Mouse (Mus musculus) hindbrain, embryonic 11.5 days (tissue): ENCODE measurements at regions not wholly inside any gene's neighbourhood (a gene's known extent, or its start where the extent isn't known, plus 50 kb on each side); places are given as distances from the start of the nearest gene placed in this dataset.

ENCODE experiments used
- ATAC-seq: fragments of 200-750 bp; cut with Nextera tagmentation; 2 replicates; pipeline ENCODE4 v1.8.0; 2017; ENCODE audit warnings: mild to moderate bottlenecking, moderate TSS enrichment, moderate library complexity; ENCODE audit not compliant: low FRiP score
- DNase-seq: peaks from one replicate; pipeline ENCODE4 v3.0.0-alpha.2; 2015; ENCODE audit warnings: low spot score
- H3K27ac ChIP-seq: fragments of 300-500 bp; sonication (generic); 2 replicates; pipeline ENCODE4 v1.5.1; 2014; ENCODE audit warnings: mild to moderate bottlenecking, low read depth, low read length
- H3K27me3 ChIP-seq: fragments of 300-500 bp; sonication (generic); 2 replicates; pipeline ENCODE4 v1.6.1; 2014; ENCODE audit warnings: mild to moderate bottlenecking, low read length, moderate library complexity, mixed read lengths; ENCODE audit not compliant: control insufficient read depth, insufficient read depth
- H3K36me3 ChIP-seq: fragments of 300-500 bp; sonication (generic); 2 replicates; pipeline ENCODE4 v1.6.1; 2014; ENCODE audit warnings: mild to moderate bottlenecking, low read length, moderate library complexity, mixed read lengths; ENCODE audit not compliant: control insufficient read depth, insufficient read depth
- H3K4me1 ChIP-seq: fragments of 300-500 bp; sonication (generic); replicated peaks from 2 replicates; pipeline ENCODE4 v1.6.1; 2014; ENCODE audit warnings: low read length, mixed read lengths; ENCODE audit not compliant: control insufficient read depth, insufficient read depth
- H3K4me2 ChIP-seq: fragments of 300-500 bp; sonication (generic); replicated peaks from 2 replicates; pipeline ENCODE4 v1.6.1; 2014; ENCODE audit warnings: mild to moderate bottlenecking, low read depth, low read length
- H3K4me3 ChIP-seq: fragments of 300-500 bp; sonication (generic); 2 replicates; pipeline ENCODE4 v1.5.1; 2014; ENCODE audit warnings: low read depth, low read length
- H3K9ac ChIP-seq: fragments of 300-500 bp; sonication (generic); 2 replicates; pipeline ENCODE4 v1.6.1; 2014; ENCODE audit warnings: low read depth, low read length
- H3K9me3 ChIP-seq: fragments of 300-500 bp; sonication (generic); 2 replicates; pipeline ENCODE4 v1.6.1; 2016; ENCODE audit warnings: low read length; ENCODE audit not compliant: control insufficient read depth
- WGBS: fragments of 180-500 bp; shearing (Covaris S2); extraction: QIAGEN DNeasy Blood & Tissue Kit; methylation state at CpG from one replicate; pipeline ENCODE4 v1.1.7; 2014; 5-methylcytosine and 5-hydroxymethylcytosine counted together

DNA sequence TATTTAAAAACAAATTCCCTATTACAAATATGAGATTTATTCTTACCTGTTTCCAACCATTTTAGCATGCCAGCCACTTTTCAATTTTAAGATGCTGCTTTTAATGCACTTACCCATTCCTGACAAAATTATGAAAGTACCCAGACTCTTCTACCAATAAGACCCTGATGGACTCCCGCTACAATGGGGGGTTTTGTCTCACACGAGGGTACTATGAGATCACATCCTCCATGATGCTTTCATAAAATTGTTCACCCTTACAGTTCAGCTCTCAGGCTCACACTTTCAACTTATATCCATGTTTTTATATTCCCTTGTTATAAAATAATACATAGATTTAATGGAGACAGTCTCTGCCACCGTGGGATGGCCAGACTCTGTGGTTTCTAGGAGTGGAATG lies 68.1 kb upstream of the Adamts18 start:
- no peaks in the 10 kb centered on the region for H3K27me3 ChIP-seq
- 83% methylated on average over 3 of the region's 3 CpGs for WGBS
- ATAC-seq: no peak

DNA sequence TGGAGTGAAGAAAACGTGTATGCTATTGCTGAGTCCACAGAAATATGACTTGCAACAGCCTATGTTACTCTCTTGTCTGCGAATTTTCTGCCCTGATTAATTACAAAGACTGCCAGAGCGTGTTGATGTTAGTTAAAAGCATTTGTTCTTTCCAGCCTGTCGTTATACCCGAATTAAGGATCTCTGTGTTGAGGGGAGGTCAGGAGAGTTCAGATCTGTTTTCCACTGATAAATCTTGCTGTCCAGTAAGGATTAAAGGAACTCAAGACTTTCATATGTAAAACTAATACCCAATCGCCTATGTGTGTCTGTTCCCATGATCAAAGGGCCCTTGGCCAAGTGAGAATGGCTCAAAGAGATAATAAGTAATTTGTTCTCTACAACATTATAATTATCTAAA lies 68.7 kb upstream of the Adamts18 start:
- no peak for ATAC-seq
- Histone ChIP-seq H3K27me3 (no peaks in the 10 kb centered on the region), H3K4me2 (no peak overlapping the region), H3K4me1 (no peaks in the 10 kb centered on the region), H3K36me3 (no peaks in the 10 kb centered on the region), H3K9ac (no peak overlapping the region), H3K4me3 (no peak overlapping the region), H3K27ac (no peak overlapping the region), H3K9me3 (no peaks in the 10 kb centered on the region)
- DNase-seq: no peak
- WGBS: 51% methylated on average over 6 of the region's 6 CpGs

More for the DNA sequence above, 68.1 kb upstream of the Adamts18 start:
- Histone ChIP-seq H3K27ac (no peak overlapping the region), H3K4me2 (no peak overlapping the region), H3K4me3 (no peak overlapping the region), H3K36me3 (no peaks in the 10 kb centered on the region), H3K9me3 (no peaks in the 10 kb centered on the region), H3K4me1 (no peaks in the 10 kb centered on the region), H3K9ac (no peak overlapping the region)
- DNase-seq: no peak

- Histone ChIP-seq H3K36me3 (no peaks in the 10 kb centered on the region), H3K4me3 (no peak overlapping the region), H3K9me3 (no peaks in the 10 kb centered on the region), H3K4me2 (no peak overlapping the region), H3K27me3 (no peaks in the 10 kb centered on the region), H3K9ac (no peak overlapping the region), H3K27ac (no peak overlapping the region), H3K4me1 (no peaks in the 10 kb centered on the region)
- ATAC-seq (no peak), DNase-seq (no peak)
- 81% methylated on average over 2 of the region's 2 CpGs for WGBS
These were observed 71.8 kb upstream of the Adamts18 start for GRCm38 (mm10) chr8:113920306-113920705.

GRCm38 (mm10) chr8:113923381-113923780 lies 74.8 kb upstream of the Adamts18 start:
- WGBS: 65% methylated on average over 3 of the region's 3 CpGs

GRCm38 (mm10) chr8:113953721-113954120 lies 105.2 kb upstream of the Adamts18 start:
- Histone ChIP-seq H3K27me3 (no peaks in the 10 kb centered on the region), H3K36me3 (no peaks in the 10 kb centered on the region), H3K4me3 (no peak overlapping the region), H3K9ac (no peak overlapping the region), H3K9me3 (no peaks in the 10 kb centered on the region), H3K4me2 (no peak overlapping the region), H3K4me1 (no peaks in the 10 kb centered on the region), H3K27ac (no peak overlapping the region)
- whole genome bisulfite sequencing: 83% methylated on average over 3 of the region's 3 CpGs
- DNase-seq: no peak
- ATAC-seq: no peak

More at GRCm38 (mm10) chr8:113923381-113923780, 74.8 kb upstream of the Adamts18 start:
- no peak overlapping the region for H3K4me3 ChIP-seq
- no peaks in the 10 kb centered on the region for H3K27me3 ChIP-seq
- H3K9me3 ChIP-seq: no peaks in the 10 kb centered on the region
- no peaks in the 10 kb centered on the region for H3K4me1 ChIP-seq
- no peak overlapping the region for H3K9ac ChIP-seq
- ATAC-seq: no peak
- no peaks in the 10 kb centered on the region for H3K36me3 ChIP-seq
- no peak overlapping the region for H3K27ac ChIP-seq
- DNase-seq: no peak
- no peak overlapping the region for H3K4me2 ChIP-seq

DNA sequence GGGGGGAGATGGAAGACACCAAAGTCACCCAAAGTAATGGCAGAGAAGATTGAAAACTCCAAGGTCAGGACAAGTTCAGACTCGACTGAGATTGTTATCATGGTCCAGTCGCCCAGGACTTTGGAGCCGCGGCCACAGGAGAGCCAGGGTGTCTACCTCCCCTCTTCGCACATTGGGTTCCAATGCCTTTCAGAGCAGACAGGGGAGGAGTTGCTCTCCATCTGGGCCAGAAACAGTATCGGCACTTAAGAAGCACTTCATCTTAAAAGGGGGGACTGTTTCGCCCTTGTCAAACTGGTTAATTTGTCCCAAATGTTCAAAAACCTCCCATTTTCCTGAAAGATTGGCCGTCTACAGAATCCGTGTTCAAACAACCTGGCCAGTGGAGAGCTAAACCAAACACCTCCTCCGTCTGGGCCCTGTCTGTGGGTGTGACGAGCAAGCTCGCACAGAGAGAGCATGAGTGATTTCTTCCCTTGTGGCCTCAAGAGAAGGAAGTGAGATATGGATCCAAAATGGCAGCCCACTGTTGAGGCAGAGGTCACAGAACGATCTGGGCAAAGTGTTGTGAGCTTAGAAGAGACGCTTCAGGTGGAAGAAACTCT lies 108.0 kb upstream of the Adamts18 start:
- no peak for ATAC-seq

DNA sequence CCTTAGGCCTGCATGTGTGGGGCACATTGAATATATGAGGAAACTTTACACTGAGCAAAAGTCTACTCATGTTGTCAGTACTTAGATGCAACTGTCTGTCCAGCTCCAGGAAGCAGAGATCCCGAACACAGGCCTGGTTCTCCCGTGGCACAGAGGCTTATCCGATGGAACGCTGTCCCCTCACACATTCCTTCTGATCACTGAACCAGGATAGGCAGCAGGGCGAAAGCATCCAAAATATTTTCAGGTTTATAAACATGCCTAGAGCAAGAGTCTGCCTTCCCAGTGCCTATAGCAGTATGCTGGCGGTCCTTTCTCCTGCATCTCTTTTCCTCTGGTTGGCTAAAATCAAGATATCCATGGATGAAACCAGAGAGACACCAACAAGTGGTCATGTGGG lies 109.3 kb upstream of the Adamts18 start:
- WGBS: 65% methylated on average over 6 of the region's 6 CpGs
- ATAC-seq: no peak
- H3K36me3 ChIP-seq: no peaks in the 10 kb centered on the region
- no peak overlapping the region for H3K4me3 ChIP-seq
- no peaks in the 10 kb centered on the region for H3K27me3 ChIP-seq
- no peak overlapping the region for H3K9ac ChIP-seq
- H3K9me3 ChIP-seq: no peaks in the 10 kb centered on the region
- no peak for DNase-seq
- no peak overlapping the region for H3K4me2 ChIP-seq
- no peaks in the 10 kb centered on the region for H3K4me1 ChIP-seq
- H3K27ac ChIP-seq: no peak overlapping the region

More for the DNA sequence above, 108.0 kb upstream of the Adamts18 start:
- 89% methylated on average over 14 of the region's 14 CpGs for WGBS
- Histone ChIP-seq H3K4me2 (no peak overlapping the region), H3K27ac (no peak overlapping the region), H3K27me3 (no peaks in the 10 kb centered on the region), H3K9ac (no peak overlapping the region), H3K4me3 (no peak overlapping the region), H3K9me3 (no peaks in the 10 kb centered on the region), H3K36me3 (no peaks in the 10 kb centered on the region), H3K4me1 (no peaks in the 10 kb centered on the region)
- DNase-seq: no peak

- Histone ChIP-seq H3K4me3 (no peak overlapping the region), H3K4me1 (no peaks in the 10 kb centered on the region; the same call in 1 of the 2 replicates), H3K27ac (no peak overlapping the region), H3K27me3 (no peaks in the 10 kb centered on the region), H3K36me3 (no peaks in the 10 kb centered on the region), H3K9me3 (no peaks in the 10 kb centered on the region), H3K9ac (no peak overlapping the region), H3K4me2 (no peak overlapping the region)
- DNase-seq (no peak), ATAC-seq (no peak)
- WGBS: 81% methylated on average over 5 of the region's 5 CpGs
These were observed 127.3 kb upstream of the Adamts18 start for GRCm38 (mm10) chr8:113975810-113976209.

GRCm38 (mm10) chr8:113976626-113977025 lies 128.1 kb upstream of the Adamts18 start:
- no peak overlapping the region for H3K4me3 ChIP-seq
- H3K4me2 ChIP-seq: no peak overlapping the region
- ATAC-seq: no peak
- no peaks in the 10 kb centered on the region for H3K36me3 ChIP-seq
- H3K4me1 ChIP-seq: no peaks in the 10 kb centered on the region; the same call in 1 of the 2 replicates
- H3K27ac ChIP-seq: no peak overlapping the region
- H3K9ac ChIP-seq: no peak overlapping the region
- no peak for DNase-seq
- 42% methylated on average over 4 of the region's 4 CpGs for WGBS
- no peaks in the 10 kb centered on the region for H3K9me3 ChIP-seq
- no peaks in the 10 kb centered on the region for H3K27me3 ChIP-seq
